Mouse (Mus musculus): ENCODE measurements around the gene Stam. TPM values are rescaled to one million over a fixed set of nuclear protein-coding genes. Genes with fewer than 3 reads are reported as not detected.

The Stam gene
- 67.1 and 68.7 TPM in 2 replicates for polyA plus RNA-seq (2015; fragmentation: Nextera tagmentation; extraction: Ambion mirVana)

GRCm38 (mm10) chr2:14073362-14074220 is at the start of gene Stam:
Gene Stam, plus strand, starts transcription at chr2:14074098.
- H3K36me3 ChIP-seq: no peaks in the 10 kb centered on the region
- H3K4me1 ChIP-seq: peaks cover 7% of the 10 kb centered on the region
- ATAC-seq (ENCODE audit: insufficient read depth, low FRiP score, low read depth): peak; percentile 95
- no peaks in the 10 kb centered on the region for H3K27me3 ChIP-seq (replicated peaks)
- H3K9me3 ChIP-seq: no peaks in the 10 kb centered on the region
- peak within 1 kb of the TSS; percentile 92 for H3K9ac ChIP-seq
- WGBS: under 1% methylated on average over 50 of the region's 50 CpGs
- peak within 1 kb of the TSS; percentile 98 for H3K27ac ChIP-seq
- H3K4me2 ChIP-seq: peak within 1 kb of the TSS; percentile 52
- peak within 1 kb of the TSS; percentile 95 for H3K4me3 ChIP-seq (replicated peaks)

- H3K4me2 ChIP-seq: no peak overlapping the region
- H3K36me3 ChIP-seq: no peaks in the 10 kb centered on the region
- H3K27me3 ChIP-seq (replicated peaks): no peaks in the 10 kb centered on the region
- ATAC-seq (ENCODE audit: insufficient read depth, low FRiP score, low read depth): no peak
- no peaks in the 10 kb centered on the region for H3K4me1 ChIP-seq
- no peak overlapping the region for H3K9ac ChIP-seq
- H3K9me3 ChIP-seq: no peaks in the 10 kb centered on the region
- H3K4me3 ChIP-seq (replicated peaks): no peak overlapping the region
- no peak overlapping the region for H3K27ac ChIP-seq
- 90% methylated on average over 2 of the region's 2 CpGs for WGBS
Observed at GRCm38 (mm10) chr2:14041249-14041648, 32.6 kb upstream of the Stam start.

- H3K4me2 ChIP-seq: no peak overlapping the region
- ATAC-seq (ENCODE audit: insufficient read depth, low FRiP score, low read depth): no peak
- H3K4me3 ChIP-seq (replicated peaks): no peak overlapping the region
- H3K4me1 ChIP-seq: no peaks in the 10 kb centered on the region
- H3K9me3 ChIP-seq: no peaks in the 10 kb centered on the region
- 68% methylated on average over 3 of the region's 3 CpGs for WGBS
- H3K27me3 ChIP-seq (replicated peaks): no peaks in the 10 kb centered on the region
- H3K36me3 ChIP-seq: no peaks in the 10 kb centered on the region
- no peak overlapping the region for H3K9ac ChIP-seq
- no peak overlapping the region for H3K27ac ChIP-seq
Observed at GRCm38 (mm10) chr2:14043011-14043410, 30.9 kb upstream of the Stam start.

GRCm38 (mm10) chr2:14043577-14044170 is 30.2 kb upstream of the Stam start:
- Histone ChIP-seq H3K4me3 (replicated peaks) (no peak overlapping the region), H3K4me1 (no peaks in the 10 kb centered on the region), H3K9me3 (no peaks in the 10 kb centered on the region), H3K27me3 (replicated peaks) (no peaks in the 10 kb centered on the region), H3K36me3 (no peaks in the 10 kb centered on the region), H3K9ac (no peak overlapping the region), H3K27ac (no peak overlapping the region), H3K4me2 (no peak overlapping the region)
- 42% methylated on average over 9 of the region's 9 CpGs for WGBS
- no peak for ATAC-seq (ENCODE audit: insufficient read depth, low FRiP score, low read depth)

GRCm38 (mm10) chr2:14048381-14048780 is 25.5 kb upstream of the Stam start:
- Histone ChIP-seq H3K4me1 (no peaks in the 10 kb centered on the region), H3K36me3 (no peaks in the 10 kb centered on the region), H3K27ac (no peak overlapping the region), H3K4me3 (replicated peaks) (no peak overlapping the region), H3K9ac (no peak overlapping the region), H3K27me3 (replicated peaks) (no peaks in the 10 kb centered on the region), H3K4me2 (no peak overlapping the region), H3K9me3 (no peaks in the 10 kb centered on the region)
- no peak for ATAC-seq (ENCODE audit: insufficient read depth, low FRiP score, low read depth)

- H3K4me2 ChIP-seq: no peak overlapping the region
- WGBS: 55% methylated on average over 5 of the region's 5 CpGs
- no peak for ATAC-seq (ENCODE audit: insufficient read depth, low FRiP score, low read depth)
- H3K9me3 ChIP-seq: no peaks in the 10 kb centered on the region
- H3K4me1 ChIP-seq: no peaks in the 10 kb centered on the region
- H3K27ac ChIP-seq: no peak overlapping the region
- no peak overlapping the region for H3K4me3 ChIP-seq (replicated peaks)
- no peaks in the 10 kb centered on the region for H3K27me3 ChIP-seq (replicated peaks)
- H3K9ac ChIP-seq: no peak overlapping the region
- H3K36me3 ChIP-seq: no peaks in the 10 kb centered on the region
Observed at GRCm38 (mm10) chr2:14048808-14049207, 25.1 kb upstream of the Stam start.

GRCm38 (mm10) chr2:14053618-14054017 is 20.3 kb upstream of the Stam start:
- H3K4me1 ChIP-seq: peaks cover 4% of the 10 kb centered on the region; the same call in 1 of the 2 replicates
- H3K4me3 ChIP-seq (replicated peaks): no peak overlapping the region
- H3K9me3 ChIP-seq: no peaks in the 10 kb centered on the region
- no peaks in the 10 kb centered on the region for H3K36me3 ChIP-seq
- H3K9ac ChIP-seq: no peak overlapping the region
- H3K27me3 ChIP-seq (replicated peaks): no peaks in the 10 kb centered on the region
- H3K27ac ChIP-seq: no peak overlapping the region
- 76% methylated on average over 3 of the region's 3 CpGs for WGBS
- ATAC-seq (ENCODE audit: insufficient read depth, low FRiP score, low read depth): no peak
- no peak overlapping the region for H3K4me2 ChIP-seq

GRCm38 (mm10) chr2:14054163-14054562 is 19.7 kb upstream of the Stam start:
- H3K4me2 ChIP-seq: peak overlapping the region; percentile 85; the same call in 1 of the 2 replicates
- no peak for ATAC-seq (ENCODE audit: insufficient read depth, low FRiP score, low read depth)
- peaks cover 4% of the 10 kb centered on the region; the same call in 1 of the 2 replicates for H3K4me1 ChIP-seq
- no peaks in the 10 kb centered on the region for H3K36me3 ChIP-seq
- no peak overlapping the region for H3K27ac ChIP-seq
- WGBS: 56% methylated on average over 3 of the region's 3 CpGs
- H3K27me3 ChIP-seq (replicated peaks): no peaks in the 10 kb centered on the region
- no peak overlapping the region for H3K9ac ChIP-seq
- no peaks in the 10 kb centered on the region for H3K9me3 ChIP-seq
- H3K4me3 ChIP-seq (replicated peaks): no peak overlapping the region

GRCm38 (mm10) chr2:14054716-14055115 is 19.2 kb upstream of the Stam start:
- no peaks in the 10 kb centered on the region for H3K36me3 ChIP-seq
- H3K9ac ChIP-seq: peak overlapping the region; percentile 55
- ATAC-seq (ENCODE audit: insufficient read depth, low FRiP score, low read depth): no peak
- H3K9me3 ChIP-seq: no peaks in the 10 kb centered on the region
- 8% methylated on average over 6 of the region's 6 CpGs for WGBS
- H3K4me3 ChIP-seq (replicated peaks): peak overlapping the region; percentile 86
- H3K4me1 ChIP-seq: peaks cover 4% of the 10 kb centered on the region; the same call in 1 of the 2 replicates
- no peaks in the 10 kb centered on the region for H3K27me3 ChIP-seq (replicated peaks)
- peak overlapping the region; percentile 89 for H3K27ac ChIP-seq
- peak overlapping the region; percentile 85 for H3K4me2 ChIP-seq

- under 1% methylated on average over 48 of the region's 58 CpGs for WGBS
- Histone ChIP-seq H3K4me2 (peak overlapping the region; percentile 85), H3K27ac (peak overlapping the region; percentile 89), H3K36me3 (no peaks in the 10 kb centered on the region), H3K4me1 (peaks cover 4% of the 10 kb centered on the region; the same call in 1 of the 2 replicates), H3K9ac (peak overlapping the region; percentile 55), H3K9me3 (no peaks in the 10 kb centered on the region), H3K4me3 (replicated peaks) (peak overlapping the region; percentile 86), H3K27me3 (replicated peaks) (no peaks in the 10 kb centered on the region)
- ATAC-seq (ENCODE audit: insufficient read depth, low FRiP score, low read depth): peak; percentile 89
Observed at GRCm38 (mm10) chr2:14055168-14055565, 18.7 kb upstream of the Stam start.

- peak within 1 kb of the TSS; percentile 86 for H3K4me3 ChIP-seq (replicated peaks)
- ATAC-seq (ENCODE audit: insufficient read depth, low FRiP score, low read depth): peak; percentile 85
- H3K36me3 ChIP-seq: no peaks in the 10 kb centered on the region
- peak within 1 kb of the TSS; percentile 55 for H3K9ac ChIP-seq
- H3K27ac ChIP-seq: peak within 1 kb of the TSS; percentile 89
- under 1% methylated on average over 91 of the region's 101 CpGs for WGBS
- no peaks in the 10 kb centered on the region for H3K9me3 ChIP-seq
- H3K4me2 ChIP-seq: peak within 1 kb of the TSS; percentile 85
- H3K4me1 ChIP-seq: peaks cover 4% of the 10 kb centered on the region; the same call in 1 of the 2 replicates
- no peaks in the 10 kb centered on the region for H3K27me3 ChIP-seq (replicated peaks)
Observed at GRCm38 (mm10) chr2:14055566-14056331, 18.1 kb upstream of the Stam start, which contains the start of gene Hacd1. Gene Hacd1, minus strand, starts transcription at chr2:14056135.
